Mouse (Mus musculus) bone marrow macrophage, adult 2 months (primary cell): ENCODE measurements at regions not wholly inside any gene's neighbourhood (a gene's known extent, or its start where the extent isn't known, plus 50 kb on each side); places are given as distances from the start of the nearest gene placed in this dataset.

Experiments
- CTCF ChIP-seq: IDR thresholded peaks from 2 replicates; pipeline ENCODE4 v1.5.1; 2012; ENCODE audit warnings: low read depth, mild to moderate bottlenecking, low read length, moderate library complexity
- POLR2A ChIP-seq: IDR thresholded peaks from 2 replicates; pipeline ENCODE4 v1.6.1; 2012; ENCODE audit warnings: mild to moderate bottlenecking, low read depth, low read length, borderline replicate concordance

DNA sequence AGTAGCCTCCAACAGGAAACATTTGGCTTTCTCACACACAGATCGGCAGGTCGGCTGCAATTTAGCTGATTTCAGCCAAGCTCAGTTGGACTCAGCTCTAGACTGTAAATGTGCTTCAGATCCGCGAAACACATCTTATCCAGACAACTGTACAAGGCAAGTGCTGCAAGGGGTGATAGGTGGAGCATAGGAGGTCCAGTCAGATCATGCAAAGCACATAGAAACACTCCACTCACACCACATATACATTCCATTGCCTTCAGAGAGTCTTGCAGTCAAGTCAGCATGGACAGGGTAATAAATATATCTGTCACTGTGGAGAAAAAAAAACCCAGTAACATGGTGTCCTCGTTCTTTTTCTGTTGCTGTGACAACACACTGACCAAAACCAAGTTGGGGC lies 160.3 kb downstream of the H2al1j start:
- no peak for TF ChIP-seq CTCF
- TF ChIP-seq POLR2A = no peak
